Mouse (Mus musculus) limb, embryonic 14.5 days (tissue): ENCODE measurements around the gene Cdcp2. TPM values are rescaled to one million over a fixed set of nuclear protein-coding genes. Genes with fewer than 3 reads are reported as not detected.
A peak's percentile ranks its signal among the peaks of the same experiment; 100 is the strongest.

Source experiments
- ATAC-seq: fragments of 200-750 bp; cut with Nextera tagmentation; 2 replicates; pipeline ENCODE4 v1.8.0; 2017; ENCODE audit warnings: low read depth, moderate number of reproducible peaks, moderate TSS enrichment; ENCODE audit not compliant: low FRiP score
- DNase-seq: peaks from one replicate; pipeline ENCODE4 v3.0.0-alpha.2; 2015; ENCODE audit warnings: low spot score
- H3K27ac ChIP-seq: fragments of 300-500 bp; sonication (generic); replicated peaks from 2 replicates; pipeline ENCODE4 v1.5.1; 2014; ENCODE audit warnings: low read depth, mild to moderate bottlenecking, low read length, moderate library complexity, mixed read lengths
- H3K27me3 ChIP-seq: fragments of 300-500 bp; sonication (generic); 2 replicates; pipeline ENCODE4 v1.6.1; 2014; ENCODE audit warnings: low read length, mixed read lengths; ENCODE audit not compliant: control insufficient read depth, insufficient read depth
- H3K36me3 ChIP-seq: fragments of 300-500 bp; sonication (generic); 2 replicates; pipeline ENCODE4 v1.6.1; 2014; ENCODE audit warnings: mild to moderate bottlenecking, low read length, moderate library complexity, mixed read lengths; ENCODE audit not compliant: control insufficient read depth, insufficient read depth
- H3K4me1 ChIP-seq: fragments of 300-500 bp; sonication (generic); 2 replicates; pipeline ENCODE4 v1.6.1; 2014; ENCODE audit warnings: antibody characterized with exemption, low read length, mixed read lengths; ENCODE audit not compliant: control insufficient read depth, insufficient read depth
- H3K4me2 ChIP-seq: fragments of 300-500 bp; sonication (generic); replicated peaks from 2 replicates; pipeline ENCODE4 v1.6.1; 2014; ENCODE audit warnings: low read depth, mild to moderate bottlenecking, low read length, moderate library complexity; ENCODE audit not compliant: severe bottlenecking
- H3K4me3 ChIP-seq: fragments of 300-500 bp; sonication (generic); replicated peaks from 2 replicates; pipeline ENCODE4 v1.5.1; 2014; ENCODE audit warnings: low read length
- H3K9ac ChIP-seq: fragments of 300-500 bp; sonication (generic); 2 replicates; pipeline ENCODE4 v1.6.1; 2014; ENCODE audit warnings: mild to moderate bottlenecking, low read depth, low read length, moderate library complexity; ENCODE audit not compliant: severe bottlenecking
- H3K9me3 ChIP-seq: fragments of 300-500 bp; sonication (generic); 2 replicates; pipeline ENCODE4 v1.6.1; 2016; ENCODE audit warnings: low read length; ENCODE audit not compliant: control insufficient read depth
- POLR2A ChIP-seq: fragments of 200-500 bp; IDR thresholded peaks from 2 replicates; pipeline ENCODE4 v1.8.0; 2012; ENCODE audit warnings: inconsistent platforms, mild to moderate bottlenecking, moderate library complexity, borderline replicate concordance; ENCODE audit not compliant: insufficient read depth, insufficient read length; ENCODE audit errors: extremely low read depth
- WGBS: fragments of 180-500 bp; shearing (Covaris S2); extraction: QIAGEN DNeasy Blood & Tissue Kit; methylation state at CpG from one replicate; pipeline ENCODE4 v1.1.7; 2014; 5-methylcytosine and 5-hydroxymethylcytosine counted together
- polyA plus RNA-seq, 2 experiments: library from polyadenylated mRNA; depleted of rRNA in 1 of 2; stranded (reverse) in 1 of 2; unstranded in 1 of 2; fragments of >200 nt; fragmentation: Nextera tagmentation in 1 of 2; extraction: Ambion mirVana in 1 of 2; gene quantifications; 2 replicates each; pipeline versions ENCODE4 v1.2.1 to v1.2.3; 2012 to 2014

Gene Cdcp2
- polyA plus RNA-seq, 2 experiments = 0.04 TPM; not detected in 1

GRCm38 (mm10) chr4:107091696-107092095, 5.0 kb upstream of the Cdcp2 start:
- ATAC-seq = no peak
- no peak overlapping the region for H3K9ac ChIP-seq
- no peak for TF ChIP-seq POLR2A
- H3K9me3 ChIP-seq = no peaks in the 10 kb centered on the region
- no peak overlapping the region for H3K27ac ChIP-seq
- no peak for DNase-seq
- no peak overlapping the region for H3K4me2 ChIP-seq
- 77% methylated on average over 14 of the region's 14 CpGs for WGBS
- no peaks in the 10 kb centered on the region for H3K36me3 ChIP-seq
- peaks cover 8% of the 10 kb centered on the region for H3K4me1 ChIP-seq
- H3K27me3 ChIP-seq = no peaks in the 10 kb centered on the region
- no peak overlapping the region for H3K4me3 ChIP-seq

GRCm38 (mm10) chr4:107094484-107095187, 2.1 kb upstream of the Cdcp2 start:
- peak; percentile 34; the same call in 1 of the 2 replicates for ATAC-seq
- H3K9ac ChIP-seq = no peak overlapping the region
- no peak for DNase-seq
- H3K9me3 ChIP-seq = no peaks in the 10 kb centered on the region
- H3K27me3 ChIP-seq = no peaks in the 10 kb centered on the region
- peaks cover 14% of the 10 kb centered on the region for H3K4me1 ChIP-seq
- H3K27ac ChIP-seq = no peak overlapping the region
- H3K36me3 ChIP-seq = no peaks in the 10 kb centered on the region
- 61% methylated on average over 16 of the region's 16 CpGs for WGBS
- no peak overlapping the region for H3K4me3 ChIP-seq
- no peak for TF ChIP-seq POLR2A
- H3K4me2 ChIP-seq = no peak overlapping the region

- H3K4me1 ChIP-seq = peaks cover 14% of the 10 kb centered on the region
Observed at GRCm38 (mm10) chr4:107096043-107096442, 648 bp upstream of the Cdcp2 start.

GRCm38 (mm10) chr4:107097871-107098270, 1.2 kb downstream of the Cdcp2 start:
- no peak for ATAC-seq
- Histone ChIP-seq H3K4me2 (no peak overlapping the region), H3K27me3 (no peaks in the 10 kb centered on the region), H3K27ac (no peak overlapping the region), H3K4me1 (peaks cover 14% of the 10 kb centered on the region), H3K4me3 (no peak overlapping the region), H3K9ac (no peak overlapping the region), H3K36me3 (no peaks in the 10 kb centered on the region), H3K9me3 (no peaks in the 10 kb centered on the region)
- 38% methylated on average over 15 of the region's 15 CpGs for WGBS
- no peak for TF ChIP-seq POLR2A
- no peak for DNase-seq

More at GRCm38 (mm10) chr4:107096043-107096442, 648 bp upstream of the Cdcp2 start:
- Histone ChIP-seq H3K4me3 (no peak overlapping the region), H3K4me2 (no peak overlapping the region), H3K27me3 (no peaks in the 10 kb centered on the region), H3K9ac (0 out of 2 replicates have a peak overlapping the region, but pooled peaks have one; percentile 25), H3K36me3 (no peaks in the 10 kb centered on the region), H3K27ac (no peak overlapping the region), H3K9me3 (no peaks in the 10 kb centered on the region)
- DNase-seq (no peak), ATAC-seq (no peak)
- 43% methylated on average over 6 of the region's 6 CpGs for WGBS
- TF ChIP-seq POLR2A = no peak

GRCm38 (mm10) chr4:107098375-107098774, 1.7 kb downstream of the Cdcp2 start:
- peaks cover 14% of the 10 kb centered on the region for H3K4me1 ChIP-seq
- no peaks in the 10 kb centered on the region for H3K36me3 ChIP-seq
- H3K4me2 ChIP-seq = no peak overlapping the region
- TF ChIP-seq POLR2A = no peak
- H3K27ac ChIP-seq = no peak overlapping the region
- no peaks in the 10 kb centered on the region for H3K9me3 ChIP-seq
- no peak overlapping the region for H3K9ac ChIP-seq
- no peaks in the 10 kb centered on the region for H3K27me3 ChIP-seq
- no peak for ATAC-seq
- H3K4me3 ChIP-seq = no peak overlapping the region
- 56% methylated on average over 10 of the region's 10 CpGs for WGBS
- no peak for DNase-seq
